Mouse (Mus musculus) c-Kit-positive CD71-positive TER-119-positive erythroid progenitor cells, embryonic 14.5 days (primary cell): ENCODE measurements around the gene Rnf113a2.

Source experiments
- DNase-seq: peaks from one replicate; pipeline ENCODE4 v3.0.0-alpha.2; 2013; ENCODE audit warnings: low spot score

Rnf113a2 gene

DNA sequence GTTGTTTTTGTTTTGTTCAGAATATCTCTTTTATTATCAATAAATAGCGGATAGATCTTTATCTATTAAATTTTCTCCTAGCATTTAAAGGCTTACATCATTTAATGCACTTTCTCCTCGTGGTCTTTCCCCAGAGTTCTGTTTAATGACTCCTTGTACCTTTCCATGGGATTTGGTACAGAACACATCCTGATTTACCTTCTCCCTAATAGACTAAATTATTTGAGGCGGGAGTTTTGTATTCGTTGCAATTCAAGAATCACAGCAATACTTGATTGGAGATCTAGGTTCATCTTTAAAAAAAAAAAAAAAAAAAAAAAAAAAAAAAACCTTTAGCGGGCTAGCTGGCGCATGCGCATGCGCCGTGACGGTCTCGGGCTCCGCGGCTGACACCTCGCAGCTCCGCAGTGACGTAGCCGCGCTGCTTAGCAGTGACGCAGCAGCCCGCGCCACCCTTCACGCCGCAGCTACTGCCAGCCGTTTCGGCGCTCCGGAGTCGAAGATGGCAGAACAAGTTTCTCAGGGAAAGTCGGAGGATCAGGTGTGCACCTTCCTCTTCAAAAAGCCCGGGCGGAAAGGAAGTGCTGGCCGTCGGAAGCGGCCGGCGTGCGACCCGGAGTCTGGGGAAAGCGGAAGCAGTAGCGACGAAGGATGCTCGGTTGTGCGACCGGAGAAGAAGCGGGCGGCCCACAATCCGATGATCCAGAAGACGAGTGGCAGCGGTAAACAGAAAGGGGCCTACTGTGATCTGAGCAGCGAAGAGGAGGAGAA lies at the start of gene Rnf113a2:
Rnf113a2 (plus strand) TSS at position 363 of the 771 bp plus-strand sequence.
- DNase-seq: peak; percentile 87

DNA sequence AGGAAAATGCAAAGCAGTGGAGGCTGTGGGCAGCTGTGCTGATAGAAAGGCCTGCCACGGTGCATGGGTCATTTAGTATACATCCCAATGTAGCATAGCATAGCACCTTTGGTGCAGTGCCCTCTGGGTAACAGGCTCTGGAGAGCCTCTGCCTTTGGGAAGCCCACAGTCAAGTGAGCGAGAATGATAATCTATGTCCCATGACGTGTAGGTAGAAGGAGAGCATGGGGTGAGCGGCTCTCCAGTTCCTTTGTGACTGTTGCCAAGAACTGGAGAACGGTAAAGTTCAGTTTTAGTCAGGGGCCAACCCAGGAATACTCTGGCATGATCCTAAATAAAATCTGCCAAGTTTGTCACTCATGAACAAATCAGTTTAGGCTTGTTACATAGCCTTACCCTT lies 45.3 kb upstream of the Rnf113a2 start:
- no peak for DNase-seq

DNA sequence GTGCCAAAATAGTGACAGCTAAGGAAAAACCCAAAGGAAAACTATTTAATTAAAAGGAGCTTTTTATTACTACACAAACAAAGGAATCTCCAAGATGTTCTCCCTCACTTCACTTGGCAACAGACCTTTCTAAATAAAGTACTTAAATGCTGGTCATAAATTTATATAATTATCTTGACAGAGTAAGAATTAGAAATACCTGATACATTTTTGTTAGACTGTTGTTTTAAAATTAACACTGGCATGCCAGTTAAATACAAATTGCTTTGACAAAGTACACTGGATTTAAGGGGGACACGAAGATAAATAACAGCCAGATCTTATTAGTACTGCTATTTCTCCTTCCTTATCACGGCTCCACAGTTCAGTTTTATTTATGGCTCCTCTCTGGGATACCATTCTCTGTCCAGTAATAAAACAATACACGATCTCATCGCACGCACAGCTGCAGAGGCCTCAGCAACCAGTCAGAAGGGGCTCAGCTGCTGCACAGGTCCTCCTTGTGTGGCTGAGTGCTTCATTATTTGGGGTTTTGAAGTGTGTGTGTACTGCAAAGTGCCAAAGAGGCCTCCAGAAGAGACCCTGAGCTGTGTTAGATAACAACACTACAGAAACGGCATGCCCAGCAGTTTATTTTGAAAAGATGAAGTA lies 43.0 kb upstream of the Rnf113a2 start:
- DNase-seq: no peak

DNA sequence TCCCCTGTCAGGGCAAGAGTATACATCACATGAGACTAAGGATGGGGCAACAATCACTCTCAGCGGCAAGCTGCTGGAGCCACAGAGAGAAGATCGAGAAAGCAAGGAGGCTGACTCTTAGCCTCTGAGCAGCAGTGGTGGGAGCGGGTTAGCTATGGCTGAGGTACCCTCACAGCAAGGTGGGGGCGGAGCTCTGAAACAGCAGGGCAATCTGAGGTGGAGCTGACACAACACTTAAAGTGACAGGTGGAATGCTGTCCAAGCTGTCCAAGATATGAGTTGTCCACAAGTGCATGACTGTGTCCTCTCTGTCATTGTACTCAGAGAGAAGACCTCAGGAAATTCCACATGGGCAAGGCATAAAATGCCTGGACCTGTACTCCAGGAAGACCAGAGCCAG lies 34.6 kb upstream of the Rnf113a2 start:
- no peak for DNase-seq

DNA sequence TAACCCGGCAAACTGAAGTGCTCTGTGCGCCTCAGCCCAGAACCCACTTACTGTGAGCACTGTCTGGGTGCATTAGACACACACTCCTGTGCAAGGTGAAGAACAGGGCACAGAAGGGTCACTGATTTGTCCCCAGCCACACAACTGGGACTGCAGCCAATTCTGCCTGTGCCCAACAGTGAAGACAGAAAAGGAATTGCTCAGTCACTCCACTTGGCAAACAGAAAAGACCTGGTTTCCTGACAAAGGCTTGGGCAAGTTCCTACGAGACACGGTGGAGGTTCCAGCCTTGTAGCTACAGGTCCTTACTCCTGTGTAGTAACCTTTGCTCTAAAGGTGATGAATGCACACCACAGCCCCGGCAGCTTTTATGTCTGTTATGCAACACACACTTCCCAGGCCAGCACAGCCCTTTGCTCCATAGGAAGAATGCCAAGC lies 32.3 kb upstream of the Rnf113a2 start:
- no peak for DNase-seq

DNA sequence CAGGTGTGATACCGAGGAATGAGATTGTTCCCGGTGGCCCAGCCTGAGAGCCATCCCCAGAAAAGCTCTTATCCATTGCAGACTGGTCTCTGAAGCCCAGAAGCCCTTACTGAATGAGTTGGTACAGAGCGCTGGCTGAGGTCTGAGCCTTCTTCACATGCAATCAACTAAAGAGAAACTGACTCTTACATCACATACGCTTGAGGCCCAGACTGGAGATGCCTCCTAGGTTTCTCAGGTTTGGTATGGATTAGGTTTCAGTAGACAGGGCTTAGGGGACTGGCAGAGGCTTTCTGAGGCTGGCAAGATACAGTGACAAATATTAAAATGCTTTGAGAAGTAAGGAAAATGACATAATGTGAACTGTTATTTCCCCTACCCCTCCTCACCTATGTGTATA lies 31.6 kb upstream of the Rnf113a2 start:
- no peak for DNase-seq

DNA sequence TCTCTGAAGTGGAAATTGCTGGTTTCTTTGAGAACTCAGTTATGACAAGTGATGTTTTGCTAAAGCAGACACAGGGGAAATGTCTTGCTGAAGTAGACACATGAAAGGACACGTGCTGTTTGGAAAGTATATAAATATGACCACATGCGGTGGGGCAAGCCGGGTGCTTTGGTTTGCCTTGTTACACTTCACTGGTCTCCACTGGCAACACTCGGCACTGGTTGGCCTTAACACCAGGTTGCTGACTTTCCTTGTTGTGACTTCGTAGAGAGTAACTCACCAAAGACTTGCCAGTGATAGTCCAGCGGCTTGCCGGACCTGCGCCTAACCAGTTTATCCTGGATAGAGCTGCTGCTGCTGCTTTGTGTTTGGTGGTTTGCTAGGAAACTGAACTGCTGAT lies 28.9 kb upstream of the Rnf113a2 start:
- DNase-seq: no peak

DNA sequence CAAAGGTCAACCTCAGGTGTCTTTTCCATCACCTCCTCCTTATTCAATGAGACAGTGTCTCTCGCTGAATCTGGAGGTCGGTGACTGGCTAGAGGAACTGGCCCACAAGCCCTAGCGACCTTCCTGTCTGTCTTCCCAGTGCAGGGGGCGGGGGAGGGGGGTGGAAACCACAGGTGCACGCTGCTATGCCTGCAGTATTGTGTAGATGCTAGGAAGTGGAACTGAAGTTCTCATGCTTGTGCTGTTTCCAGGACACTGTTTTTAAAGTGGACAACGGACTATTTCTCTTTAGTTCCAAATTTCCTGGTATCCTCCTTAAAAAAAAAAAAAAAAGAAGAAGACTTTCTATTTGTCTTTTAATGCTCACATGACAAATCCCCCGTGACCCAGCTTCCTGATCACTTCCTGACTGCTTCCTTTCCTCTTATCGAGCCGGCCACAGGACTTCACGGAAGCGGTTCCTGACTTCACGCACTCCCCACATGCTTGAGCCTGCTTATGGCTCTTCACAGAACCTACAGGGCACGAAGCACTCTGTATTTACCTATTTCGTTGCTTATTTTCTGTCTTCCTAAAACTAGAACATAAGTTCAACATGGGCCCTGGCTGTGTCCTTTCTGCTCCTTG lies 28.1 kb upstream of the Rnf113a2 start:
- DNase-seq: no peak

DNA sequence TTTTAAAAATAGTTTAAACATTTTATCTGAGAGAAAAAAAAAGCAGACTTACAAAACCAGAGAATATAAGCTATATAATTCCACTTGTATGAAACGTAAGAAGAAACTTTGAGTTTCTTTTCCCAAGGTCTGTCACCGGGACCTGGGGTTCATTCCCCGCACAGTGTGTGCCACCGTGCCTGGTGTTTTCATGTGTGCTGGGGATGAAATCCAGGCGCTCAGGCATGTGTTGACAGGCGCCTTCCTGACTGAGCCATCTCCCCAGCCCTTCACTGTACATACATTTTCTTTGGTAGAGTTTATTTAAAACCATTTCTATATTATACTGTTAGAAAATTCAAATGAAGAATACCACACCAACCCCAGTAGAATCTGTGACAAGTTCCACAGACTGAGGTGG lies 26.7 kb upstream of the Rnf113a2 start:
- no peak for DNase-seq

DNA sequence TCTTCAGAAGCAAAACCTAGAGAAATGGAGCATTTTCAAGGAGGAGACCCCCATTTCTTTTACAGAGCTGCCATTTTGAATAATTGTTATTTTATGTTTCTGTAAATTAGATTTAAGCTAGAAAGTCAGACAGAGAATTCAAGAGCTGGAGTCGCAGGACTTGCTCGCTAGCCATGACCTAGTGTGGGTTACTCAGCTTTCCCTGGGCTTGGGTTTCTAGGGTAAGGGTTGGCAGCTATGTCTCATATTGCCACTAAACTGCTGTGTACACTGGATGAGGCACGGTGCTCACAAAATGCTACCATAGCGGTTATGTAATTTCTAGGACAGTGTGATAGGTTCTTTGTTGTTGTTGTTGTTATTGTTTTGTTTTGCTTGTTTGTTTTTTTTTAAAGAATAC lies 24.3 kb upstream of the Rnf113a2 start:
- DNase-seq: no peak

DNA sequence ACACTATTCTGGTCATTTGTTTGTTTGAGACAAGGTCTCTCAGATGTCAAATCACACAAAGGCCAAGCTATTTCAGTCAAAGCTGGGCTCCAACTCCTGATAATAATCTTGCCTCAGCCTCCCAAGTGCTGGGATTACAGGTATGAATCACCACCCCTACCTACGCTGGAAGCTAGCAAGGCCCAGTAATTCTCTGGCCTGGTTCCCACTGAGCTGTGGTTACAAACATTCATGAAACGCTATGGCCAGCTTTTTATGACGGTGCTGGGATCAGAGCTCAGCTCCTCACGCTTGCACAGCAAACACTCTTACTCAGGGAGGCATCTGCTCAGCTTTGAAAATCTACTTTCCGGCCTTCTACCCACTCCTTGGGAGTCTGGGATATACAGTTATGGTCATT lies 23.1 kb upstream of the Rnf113a2 start:
- DNase-seq: no peak

DNA sequence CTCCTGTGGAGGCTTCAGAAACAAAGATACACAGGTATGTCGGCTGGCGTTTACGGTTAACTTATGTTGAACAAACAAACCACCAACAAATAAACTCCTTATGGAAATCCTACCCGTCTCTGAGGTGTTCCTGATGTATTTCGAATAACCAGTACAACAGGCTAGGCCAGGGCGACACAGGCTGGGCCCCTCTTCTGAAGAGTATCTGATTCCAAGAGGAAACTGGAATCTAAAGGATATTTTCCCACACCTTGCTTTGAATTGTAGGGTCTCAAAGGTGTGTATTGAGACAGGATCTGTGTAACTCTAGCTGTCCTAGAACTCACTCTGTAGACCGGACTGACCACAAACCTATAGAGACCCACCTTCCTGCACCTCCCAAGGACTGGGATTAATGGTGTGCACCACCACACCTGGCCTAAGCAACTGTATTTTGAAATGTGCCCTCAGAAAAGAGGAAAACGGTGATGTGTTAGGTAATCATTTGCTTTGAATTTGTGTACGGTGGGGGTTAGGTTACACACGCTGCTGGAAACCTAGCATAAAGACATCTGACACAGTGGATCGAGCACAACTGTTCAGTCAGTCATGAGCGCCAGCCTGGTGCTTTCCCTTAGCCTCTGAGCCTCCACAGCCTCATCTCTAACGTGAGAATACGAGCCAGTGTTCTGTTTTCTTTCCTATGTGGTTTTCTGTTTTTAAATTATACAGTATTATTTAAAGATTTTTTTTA lies 19.9 kb upstream of the Rnf113a2 start:
- DNase-seq: no peak

DNA sequence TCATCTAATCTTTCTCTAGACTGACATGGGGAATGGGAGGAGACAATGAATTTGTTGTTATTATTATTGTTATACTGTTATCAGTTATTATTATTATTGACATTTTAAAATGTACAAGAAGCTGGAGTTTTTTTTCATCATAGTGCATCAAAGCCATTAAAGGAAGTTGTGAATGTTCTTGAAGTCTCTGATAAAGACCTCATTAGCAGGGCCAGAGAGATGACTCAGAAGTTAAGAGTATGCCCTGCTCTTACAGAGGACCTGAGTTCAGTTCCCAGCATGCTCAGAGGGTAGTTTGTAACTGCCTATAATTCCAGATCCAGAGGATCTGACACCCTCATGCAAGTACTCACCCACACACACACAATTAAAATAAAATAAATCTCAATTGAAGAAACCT lies 19.3 kb upstream of the Rnf113a2 start:
- DNase-seq: no peak

DNA sequence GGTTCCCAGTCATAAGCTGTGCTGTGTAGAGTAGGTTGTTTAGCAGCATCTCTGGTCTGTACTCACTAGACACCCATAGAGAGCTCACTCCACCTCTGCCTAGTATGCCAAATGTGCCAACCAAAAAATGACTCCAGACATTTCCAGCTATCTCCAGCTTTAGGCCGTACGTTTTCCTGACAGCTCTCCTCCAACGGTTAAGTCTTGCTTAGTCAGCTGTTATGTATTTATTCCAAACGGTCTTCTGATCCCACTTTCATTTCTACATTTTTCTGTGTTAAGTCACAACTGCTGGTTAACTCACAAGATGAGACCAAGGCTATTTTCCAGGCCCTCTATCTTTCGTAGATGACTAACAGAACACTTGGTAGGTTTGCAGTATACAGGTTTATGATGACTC lies 18.4 kb upstream of the Rnf113a2 start:
- DNase-seq: no peak

DNA sequence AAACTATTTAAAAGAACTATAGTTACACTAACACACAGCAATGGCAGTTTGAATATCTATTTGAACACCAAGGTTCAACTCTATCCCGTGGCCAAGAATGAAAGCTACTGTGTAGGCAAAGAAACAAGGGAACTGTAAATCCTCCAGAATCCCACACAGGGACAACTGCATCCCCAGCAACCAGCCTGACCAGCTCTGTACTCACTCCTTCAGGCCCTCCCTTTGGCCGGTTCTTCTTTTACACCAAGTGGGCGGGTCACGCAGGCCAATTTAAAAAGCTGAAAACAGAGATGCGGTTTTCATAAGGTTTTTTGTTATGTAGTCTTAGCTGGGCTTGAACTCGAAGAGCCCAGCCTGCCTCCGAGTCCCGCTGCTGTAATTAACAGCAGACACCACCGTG lies 17.9 kb upstream of the Rnf113a2 start:
- no peak for DNase-seq

DNA sequence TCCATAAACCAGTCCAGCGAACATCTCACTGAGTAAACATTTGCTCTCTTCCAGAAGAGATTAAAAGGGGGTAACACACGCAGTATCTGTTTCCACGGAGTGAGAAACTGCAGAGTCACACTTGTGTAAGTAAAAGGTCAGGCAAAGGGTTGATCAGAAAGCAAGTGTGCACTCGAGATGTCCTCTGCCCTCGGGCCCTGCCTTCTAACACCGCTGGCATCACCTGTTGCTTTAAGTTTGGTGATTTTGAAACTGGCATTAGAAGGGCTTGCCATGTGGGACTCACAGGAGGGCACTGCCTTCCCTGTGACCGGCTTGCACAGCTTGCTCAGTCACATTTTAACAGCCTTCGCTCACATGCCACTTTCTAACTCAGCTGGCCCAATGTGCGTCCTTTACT lies 17.3 kb upstream of the Rnf113a2 start:
- no peak for DNase-seq

DNA sequence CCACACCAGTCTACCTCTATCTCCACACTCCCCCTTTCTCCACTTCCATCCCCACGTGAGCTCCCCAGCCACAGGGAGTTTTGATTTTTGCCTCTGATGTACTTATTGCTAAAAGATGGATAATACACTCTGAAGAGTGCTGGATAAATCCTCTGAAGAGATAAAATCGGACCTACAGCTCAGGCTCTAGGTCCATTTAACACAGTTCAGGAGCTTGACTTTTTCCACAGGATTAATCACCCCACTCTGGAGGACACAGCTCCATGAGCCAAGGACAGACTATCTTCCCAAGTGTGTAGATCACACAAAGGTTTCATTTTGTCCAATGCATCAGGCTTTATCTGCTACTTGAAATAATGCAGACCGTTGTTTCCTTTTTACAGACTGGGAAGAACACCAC lies 16.9 kb upstream of the Rnf113a2 start:
- DNase-seq: no peak

DNA sequence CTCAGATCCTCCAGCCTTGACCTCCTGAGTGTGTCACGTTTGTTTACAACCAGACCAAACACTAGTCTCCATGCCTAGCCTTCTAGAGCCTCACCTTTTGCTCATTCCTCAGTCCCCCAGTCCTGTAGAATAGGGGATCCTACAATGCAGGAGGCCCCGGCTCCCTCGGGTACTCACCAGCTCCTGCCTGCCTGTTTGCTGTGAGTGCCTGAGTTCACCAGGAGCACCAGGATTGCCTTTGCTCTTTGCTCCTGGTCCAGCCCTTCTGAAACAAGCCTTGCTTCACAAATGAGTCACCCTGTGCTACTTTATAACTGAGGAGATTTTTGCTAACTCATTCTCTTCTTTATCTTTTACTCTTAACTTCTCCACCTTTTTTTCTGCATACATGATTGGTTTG lies 16.3 kb upstream of the Rnf113a2 start:
- DNase-seq: no peak

DNA sequence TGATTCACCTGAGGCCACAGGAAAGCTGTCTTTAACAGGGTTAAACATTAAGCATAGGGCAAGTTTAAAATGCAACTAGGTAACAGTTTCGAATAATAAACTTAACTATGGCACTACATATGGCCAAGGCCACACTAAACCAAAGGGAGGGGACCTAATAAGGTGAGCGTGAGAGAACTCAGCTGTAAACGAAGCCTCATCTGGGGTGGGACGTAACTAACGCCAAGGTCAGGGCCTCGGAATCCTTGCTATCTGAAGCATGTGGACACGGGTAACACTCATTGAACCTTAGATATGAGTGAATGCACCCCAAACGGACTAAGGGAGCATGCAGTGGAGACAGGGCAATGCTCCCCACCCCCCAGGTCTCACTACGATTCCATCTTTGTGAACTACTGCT lies 14.1 kb upstream of the Rnf113a2 start:
- DNase-seq: no peak

DNA sequence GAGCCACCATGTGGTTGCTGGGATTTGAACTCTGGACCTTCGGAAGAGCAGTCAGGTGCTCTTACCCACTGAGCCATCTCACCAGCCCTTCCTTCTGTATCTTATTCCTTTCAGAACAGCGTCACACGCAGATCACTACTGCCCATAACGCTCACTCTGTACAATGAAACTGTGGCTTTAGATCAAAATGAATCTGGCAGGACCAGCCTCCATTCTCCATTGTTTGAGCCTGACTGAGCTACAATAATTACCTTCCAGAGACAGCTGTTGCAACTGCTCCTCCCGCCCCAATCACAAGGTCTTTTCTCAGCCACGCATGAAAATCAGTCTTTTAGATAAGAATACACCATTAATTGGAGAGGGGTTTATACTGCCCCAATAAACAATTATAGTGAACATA lies 12.5 kb upstream of the Rnf113a2 start:
- DNase-seq: no peak

DNA sequence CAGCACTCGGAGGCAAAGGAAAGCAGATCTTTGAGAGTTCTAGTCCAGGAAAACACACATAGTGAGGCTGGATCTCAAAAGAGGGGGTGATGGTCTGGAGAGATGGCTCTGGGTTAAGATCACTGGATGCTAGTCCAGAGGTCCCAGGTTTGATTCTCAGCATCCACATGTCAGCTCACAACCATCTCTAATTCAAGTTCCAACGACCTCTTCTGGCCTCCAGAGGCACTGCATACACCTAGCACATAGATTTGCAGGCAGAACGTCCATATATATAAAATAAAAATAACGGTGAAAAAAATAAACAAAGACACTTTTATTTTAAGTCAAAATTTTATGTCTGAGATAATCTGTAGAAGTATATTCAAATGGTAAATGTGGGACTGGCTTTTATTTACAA lies 9.7 kb upstream of the Rnf113a2 start:
- DNase-seq: no peak

DNA sequence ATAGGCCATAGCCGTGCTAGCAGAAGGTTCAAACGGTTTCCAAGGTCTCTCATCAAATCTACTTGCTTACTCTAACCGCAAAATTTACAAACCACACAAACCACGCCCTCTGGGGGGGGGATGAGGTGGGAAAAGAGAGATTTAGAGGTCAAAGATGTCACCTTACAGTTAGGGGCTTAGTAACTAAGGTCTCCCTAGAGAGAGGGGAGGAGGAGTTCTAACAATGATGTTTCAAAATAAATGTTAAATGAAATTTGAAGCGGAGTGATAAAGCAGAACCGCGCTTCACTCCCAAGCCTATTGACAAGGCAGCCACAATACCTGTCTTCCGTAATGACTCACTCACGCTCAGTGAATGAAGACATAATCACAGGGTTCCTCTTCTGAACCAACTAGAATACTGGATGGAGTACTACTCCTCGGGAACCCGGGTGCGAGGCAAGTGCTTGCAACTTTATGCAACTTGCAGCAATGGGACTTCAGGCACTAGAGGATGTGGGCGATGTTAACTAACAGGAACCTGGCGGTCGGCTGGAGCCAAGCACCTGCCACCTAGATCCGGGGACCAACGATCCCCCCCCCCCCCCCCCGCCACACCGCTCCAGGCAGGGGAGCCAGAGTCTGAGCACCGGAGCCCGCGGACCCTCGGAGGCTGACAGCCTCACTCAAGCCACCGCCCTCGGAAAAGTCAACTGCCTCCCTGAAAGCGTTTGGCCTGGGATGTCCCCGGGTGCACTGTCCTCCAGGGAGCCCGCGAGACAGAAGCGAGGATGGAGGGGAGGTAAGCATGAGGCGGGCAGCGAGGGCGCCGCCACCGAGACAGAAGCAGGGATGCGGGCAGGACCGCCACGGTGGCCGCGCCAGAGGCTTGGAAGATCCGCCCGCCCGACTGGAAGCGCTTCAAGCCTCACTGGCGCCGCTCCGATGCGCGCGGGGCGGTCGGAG lies 8.8 kb upstream of the Rnf113a2 start:
- peak; percentile 47 for DNase-seq
